8 mouse cellular contexts compared by ENCODE assay signal in genomic region chr8:126586101-126586500, GRCm38 (mm10). TPM values are rescaled to one million over a fixed set of nuclear protein-coding genes. Genes with fewer than 3 reads are reported as not detected.
DNase-seq lines count a peak whose midpoint lies in the region; ATAC-seq and TF ChIP-seq lines count a peak whose summit lies in the region.

No protein-coding gene starts in this region.

- no peak for TF ChIP-seq CTCF in gastrocnemius, adult 2 months (IDR thresholded peaks at IDR 0.05)
- TF ChIP-seq CTCF in left cerebral cortex, adult 2 months (IDR thresholded peaks at IDR 0.05) = no peak
- no peak for TF ChIP-seq CTCF in bone marrow macrophage, adult 2 months (IDR thresholded peaks at IDR 0.05; ENCODE audit: low read depth, low read length)
- no peak for TF ChIP-seq CTCF in liver, postnatal 0 days (IDR thresholded peaks at IDR 0.05; ENCODE audit: low read depth)

- H3K27ac ChIP-seq in gastrocnemius, adult 2 months = peak overlapping the region; percentile 100
- peak overlapping the region; percentile 97 for H3K27ac ChIP-seq in left cerebral cortex, adult 2 months
- H3K27ac ChIP-seq in bone marrow macrophage, adult 2 months (ENCODE audit: insufficient read depth, low read depth, low read length) = peak overlapping the region; percentile 99
- H3K27ac ChIP-seq in liver, postnatal 0 days (ENCODE audit: low read depth) = peak overlapping the region; percentile 95

- H3K4me2 ChIP-seq in liver, postnatal 0 days (ENCODE audit: low read depth, low read length) = peak overlapping the region; percentile 90

- no peak for TF ChIP-seq POLR2A in bone marrow macrophage, adult 2 months (IDR thresholded peaks at IDR 0.05; ENCODE audit: borderline replicate concordance, low read depth, low read length)

- H3K4me1 ChIP-seq in bone marrow macrophage, adult 2 months (ENCODE audit: control insufficient read depth, insufficient read depth, low read length) = peaks cover 34% of the 10 kb centered on the region
- peaks cover 49% of the 10 kb centered on the region for H3K4me1 ChIP-seq in liver, postnatal 0 days (ENCODE audit: insufficient read depth)

- ATAC-seq in liver, postnatal 0 days = no peak

- peak overlapping the region; percentile 99 for H3K4me3 ChIP-seq in gastrocnemius, adult 2 months
- no peak overlapping the region; the same call in 1 of the 2 replicates for H3K4me3 ChIP-seq in left cerebral cortex, adult 2 months
- peak overlapping the region; percentile 4; the same call in 1 of the 2 replicates for H3K4me3 ChIP-seq in bone marrow macrophage, adult 2 months (ENCODE audit: insufficient read depth, low read length)
- no peak overlapping the region for H3K4me3 ChIP-seq in liver, postnatal 0 days (ENCODE audit: low read depth, low read length)

- H3K9me3 ChIP-seq in liver, postnatal 0 days (ENCODE audit: low read length) = no peaks in the 10 kb centered on the region

- no peak for DNase-seq in gastrocnemius, adult 2 months
- DNase-seq in gastrocnemius, postnatal 10 days = no peak
- no peak for DNase-seq in left cerebral cortex, adult 2 months (ENCODE audit: extremely low spot score in 1 of 2, low spot score in 2 of 2)
- no peak for DNase-seq in left cerebral cortex, adult 8-10 months (ENCODE audit: low spot score in 2 of 2)
- DNase-seq in liver, postnatal 0 days = no peak
- no peak for DNase-seq in left cerebral cortex, postnatal 10 days (ENCODE audit: extremely low spot score in 1 of 2, low spot score in 2 of 2)
- DNase-seq in right cerebral cortex, postnatal 14 days = no peak

- no peak overlapping the region for H3K9ac ChIP-seq in liver, postnatal 0 days (replicated peaks)

- TF ChIP-seq EP300 in liver, postnatal 0 days (IDR thresholded peaks at IDR 0.05; ENCODE audit: low read depth) = no peak

- intact Hi-C loops in gastrocnemius, adult 2 months (cut with DNase I) = loop anchor here (5.0 kb wide), 1 partner anchor 336 kb away; no protein-coding TSS in a partner anchor
- intact Hi-C loops in left cerebral cortex, adult 2 months (cut with DNase I) = no loop called here
- intact Hi-C loops in left cerebral cortex, postnatal 10 days (cut with DNase I) = loop anchor here (5.0 kb wide), 2 partner anchors 64 to 89 kb away; no protein-coding TSS in a partner anchor

- no peaks in the 10 kb centered on the region for H3K27me3 ChIP-seq in liver, postnatal 0 days (ENCODE audit: insufficient read depth, low read length)

- 64% methylated on average over 2 of the region's 2 CpGs for WGBS in liver, postnatal 0 days (ENCODE audit: insufficient replicate concordance)

- peaks cover 21% of the 10 kb centered on the region for H3K36me3 ChIP-seq in liver, postnatal 0 days (replicated peaks; ENCODE audit: insufficient read depth, low read length)

RNA-seq across cellular contexts. Expression of gene Irf2bp2, which starts 7.7 kb away (rescaled TPM):
- total RNA-seq in gastrocnemius, adult 2 months (2021) = 10 to 100 TPM; 28.6 to 81.6 TPM
- total RNA-seq in gastrocnemius, postnatal 10 days (2021) = 10 to 100 TPM; 53.3 to 55.5 TPM
- total RNA-seq in left cerebral cortex, adult 2 months (2021) = 10 to 100 TPM; 63.9 to 78.4 TPM
- 10 to 100 TPM; 52.9 to 59.6 (median 58.6) TPM for total RNA-seq in left cerebral cortex, adult 8-10 months (2022)
- 163 and 167 TPM in 2 replicates for polyA plus RNA-seq in bone marrow macrophage, adult 2 months (2012; ENCODE audit: insufficient read depth, insufficient read length, missing spikeins)
- polyA plus RNA-seq in liver, postnatal 0 days (2015; fragmentation: Nextera tagmentation; extraction: Ambion mirVana) = 5.0 and 6.2 TPM in 2 replicates
- 10 to 100 TPM; 51.2 to 54.6 TPM for total RNA-seq in left cerebral cortex, postnatal 10 days (2021)

Comparison
In these comparisons a context has a peak if more than half of its experiments do, and no peak if none do; other contexts are left out.
1. H3K4me3 ChIP-seq: peak in gastrocnemius, adult 2 months (single experiment) and bone marrow macrophage, adult 2 months (single experiment); none in left cerebral cortex, adult 2 months (single experiment) and liver, postnatal 0 days (single experiment).
2. Peak in every context shown above with its lines, with median percentiles within 50 percentile points of each other: H3K27ac ChIP-seq.